Mouse (Mus musculus): Measurements from ENCODE around the gene Fam222a.

DNA sequence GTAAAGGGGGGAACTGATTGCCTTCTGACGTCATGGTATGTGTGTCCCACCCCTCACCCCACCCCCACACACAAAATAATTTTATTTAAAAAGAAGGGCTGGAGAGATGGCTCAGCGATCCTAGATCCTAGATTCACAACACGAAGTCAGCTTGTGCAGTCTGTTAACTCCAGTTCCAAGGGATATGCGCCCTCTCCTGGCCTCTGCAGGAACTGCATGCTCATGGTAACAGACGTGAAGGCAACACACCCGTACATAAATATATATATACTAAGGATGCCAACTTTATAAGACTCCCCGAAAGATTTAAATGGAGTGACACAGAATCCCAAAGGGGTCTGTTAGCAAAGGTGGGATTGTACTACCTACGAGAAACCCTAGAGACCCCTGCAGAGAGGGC is 51.0 kb downstream of the Fam222a start:
- no peak for TF ChIP-seq GATA1 (IDR thresholded peaks at IDR 0.05; ENCODE audit: borderline replicate concordance, low read length)
- no peak for TF ChIP-seq FLI1 (IDR thresholded peaks at IDR 0.05; ENCODE audit: low read length)

Measured in megakaryocyte, embryonic 14.5 days (primary cell).